Mouse (Mus musculus) large intestine, adult 2 months (tissue): ENCODE measurements around the gene Leng9. TPM values are rescaled to one million over a fixed set of nuclear protein-coding genes. Genes with fewer than 3 reads are reported as not detected.

Experiments
- polyA plus RNA-seq: library from polyadenylated mRNA; depleted of rRNA; stranded (reverse); fragments of >200 nt; gene quantifications from 2 replicates; pipeline ENCODE4 v1.2.3, GENCODE M21; 2012; rRNA removed

Gene Leng9
- polyA plus RNA-seq, 1 experiment: 30.0 TPM

Other genes with a start within 250 kb of the Leng9 start
- 0.32 and 0.49 TPM in 2 replicates for gene Lilra6, start 234.9 kb downstream of the Leng9 start, polyA plus RNA-seq
- gene Lair1, start 87.2 kb downstream of the Leng9 start, polyA plus RNA-seq: 5.0 and 8.3 TPM in 2 replicates
- gene Ttyh1, start 31.0 kb downstream of the Leng9 start, polyA plus RNA-seq: 17.8 and 26.8 TPM in 2 replicates
- 97.6 and 326 TPM in 2 replicates for gene Leng8, start 13.3 kb downstream of the Leng9 start, polyA plus RNA-seq
- 220 and 269 TPM in 2 replicates for gene Cdc42ep5, start 14.5 kb upstream of the Leng9 start, polyA plus RNA-seq
- gene Lilra5, start 87.4 kb upstream of the Leng9 start, polyA plus RNA-seq: 0.69 and 1.2 TPM in 2 replicates
- 0.19 and 0.29 TPM in 2 replicates for gene Ncr1, start 187.3 kb upstream of the Leng9 start, polyA plus RNA-seq
- gene Gp6, start 247.4 kb upstream of the Leng9 start, polyA plus RNA-seq: 0.04 TPM in 1 of 2 replicates, not detected in the other